Mouse (Mus musculus): ENCODE measurements at regions not wholly inside any gene's neighbourhood (a gene's known extent, or its start where the extent isn't known, plus 50 kb on each side); places are given as distances from the start of the nearest gene placed in this dataset.

DNA sequence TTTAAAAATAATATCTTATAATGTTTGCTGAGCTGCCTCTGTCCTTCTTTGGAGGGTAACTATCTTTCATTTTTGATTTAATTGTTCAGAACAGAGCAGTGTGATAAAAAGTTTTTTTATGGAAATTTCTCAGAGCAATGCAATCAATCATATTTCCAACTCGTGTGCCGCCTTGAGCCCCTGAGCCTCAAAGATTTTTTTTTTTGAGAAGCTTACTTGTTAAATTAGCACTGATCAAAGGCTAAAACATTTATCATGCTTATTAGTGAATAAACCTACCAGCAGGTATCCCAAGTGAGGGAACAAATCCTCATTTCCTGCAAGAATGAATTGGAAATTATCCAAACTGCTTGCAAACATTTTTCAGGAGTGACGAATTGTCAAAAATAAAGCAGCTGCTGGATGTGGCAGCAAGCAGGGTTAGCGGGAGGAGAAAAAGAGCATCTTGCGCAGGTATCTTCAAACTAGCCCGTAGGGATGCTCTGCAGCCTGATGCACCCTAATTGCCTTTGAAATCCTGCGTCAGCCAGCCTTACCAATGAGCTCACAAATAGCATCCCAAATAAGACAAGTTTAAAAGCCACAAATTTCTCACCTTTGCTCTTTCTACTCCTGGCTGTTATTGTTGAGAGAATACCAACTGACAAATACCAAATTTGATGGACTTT, 637.0 kb upstream of the Rorb start:
- Histone ChIP-seq H3K4me1 (no peaks in the 10 kb centered on the region), H3K9ac (no peak overlapping the region), H3K27me3 (no peaks in the 10 kb centered on the region), H3K27ac (no peak overlapping the region), H3K9me3 (no peaks in the 10 kb centered on the region), H3K4me2 (no peak overlapping the region), H3K36me3 (no peaks in the 10 kb centered on the region), H3K4me3 (no peak overlapping the region)
- no peak for ATAC-seq (ENCODE audit: insufficient number of reproducible peaks, insufficient read depth, low FRiP score, low TSS enrichment, low read depth)
- 71% methylated on average over 7 of the region's 7 CpGs for WGBS

GRCm38 (mm10) chr19:19719939-19720338, 608.9 kb upstream of the Rorb start:
- Histone ChIP-seq H3K27ac (no peak overlapping the region), H3K4me1 (no peaks in the 10 kb centered on the region), H3K9me3 (no peaks in the 10 kb centered on the region), H3K4me3 (no peak overlapping the region), H3K9ac (no peak overlapping the region), H3K4me2 (no peak overlapping the region), H3K36me3 (no peaks in the 10 kb centered on the region), H3K27me3 (no peaks in the 10 kb centered on the region)
- no peak for ATAC-seq (ENCODE audit: insufficient number of reproducible peaks, insufficient read depth, low FRiP score, low TSS enrichment, low read depth)
- WGBS: 78% methylated on average over 4 of the region's 4 CpGs
